Mouse (Mus musculus) megakaryocyte, embryonic 14.5 days (primary cell): ENCODE measurements around the gene Gm13290.

ENCODE experiments used
- FLI1 ChIP-seq: IDR thresholded peaks from 2 replicates; pipeline ENCODE4 v1.6.1; 2012; ENCODE audit warnings: low read length, inconsistent platforms, mixed read lengths
- GATA1 ChIP-seq: IDR thresholded peaks from 3 replicates; pipeline ENCODE4 v1.6.1; 2012; ENCODE audit warnings: mixed read lengths, low read length, inconsistent platforms, borderline replicate concordance

GRCm38 (mm10) chr4:88727324-88727723 is 46.3 kb upstream of the Gm13290 start:
- no peak for TF ChIP-seq GATA1
- TF ChIP-seq FLI1, result no peak
